Mouse (Mus musculus): ENCODE results near the gene Gm49318.

Gene Gm49318

GRCm38 (mm10) chr9:22069881-22070553, 1.0 kb downstream of the Gm49318 start:
- DNase-seq (ENCODE audit: low read depth, low spot score), result no peak

- no peak for DNase-seq (ENCODE audit: low read depth, low spot score)
These were observed 3.9 kb downstream of the Gm49318 start for GRCm38 (mm10) chr9:22067195-22067594.

GRCm38 (mm10) chr9:22066433-22066832, 4.6 kb downstream of the Gm49318 start:
- DNase-seq (ENCODE audit: low read depth, low spot score), result no peak

- DNase-seq (ENCODE audit: low read depth, low spot score), result no peak
These were observed 5.4 kb downstream of the Gm49318 start for GRCm38 (mm10) chr9:22065642-22066041.

- DNase-seq (ENCODE audit: low read depth, low spot score), result no peak
These were observed 6.7 kb downstream of the Gm49318 start for GRCm38 (mm10) chr9:22064341-22064740.

- no peak for DNase-seq (ENCODE audit: low read depth, low spot score)
These were observed 9.7 kb downstream of the Gm49318 start for GRCm38 (mm10) chr9:22061339-22061738.

- no peak for DNase-seq (ENCODE audit: low read depth, low spot score)
These were observed 13.0 kb downstream of the Gm49318 start for GRCm38 (mm10) chr9:22058011-22058424.

- DNase-seq (ENCODE audit: low read depth, low spot score), result no peak
These were observed 14.0 kb downstream of the Gm49318 start for GRCm38 (mm10) chr9:22057031-22057517.

GRCm38 (mm10) chr9:22056303-22056910, 14.7 kb downstream of the Gm49318 start:
- DNase-seq (ENCODE audit: low read depth, low spot score), result no peak

GRCm38 (mm10) chr9:22055713-22056112, 15.3 kb downstream of the Gm49318 start:
- DNase-seq (ENCODE audit: low read depth, low spot score), result no peak

- peak; percentile 51 for DNase-seq (ENCODE audit: low read depth, low spot score)
These were observed 16.5 kb downstream of the Gm49318 start for GRCm38 (mm10) chr9:22054411-22055076.

GRCm38 (mm10) chr9:22053657-22054056, 17.4 kb downstream of the Gm49318 start:
- DNase-seq (ENCODE audit: low read depth, low spot score), result no peak

- peak; percentile 77 for DNase-seq (ENCODE audit: low read depth, low spot score)
These were observed 19.2 kb downstream of the Gm49318 start, which contains the start of gene Elavl3 for GRCm38 (mm10) chr9:22051958-22052254. TSS of gene Elavl3 (minus strand) at chr9:22052023.

GRCm38 (mm10) chr9:22051161-22051957, 19.7 kb downstream of the Gm49318 start:
- DNase-seq (ENCODE audit: low read depth, low spot score), result no peak

GRCm38 (mm10) chr9:22050351-22050889, 20.6 kb downstream of the Gm49318 start:
- no peak for DNase-seq (ENCODE audit: low read depth, low spot score)

GRCm38 (mm10) chr9:22049721-22050270, 21.3 kb downstream of the Gm49318 start:
- no peak for DNase-seq (ENCODE audit: low read depth, low spot score)

GRCm38 (mm10) chr9:22049315-22049714, 21.7 kb downstream of the Gm49318 start:
- no peak for DNase-seq (ENCODE audit: low read depth, low spot score)

GRCm38 (mm10) chr9:22047329-22047728, 23.7 kb downstream of the Gm49318 start:
- no peak for DNase-seq (ENCODE audit: low read depth, low spot score)

GRCm38 (mm10) chr9:22041832-22042231, 29.2 kb downstream of the Gm49318 start:
- DNase-seq (ENCODE audit: low read depth, low spot score), result no peak

- no peak for DNase-seq (ENCODE audit: low read depth, low spot score)
These were observed 33.2 kb downstream of the Gm49318 start for GRCm38 (mm10) chr9:22037826-22038225.

GRCm38 (mm10) chr9:22035300-22036044, 35.6 kb downstream of the Gm49318 start:
- DNase-seq (ENCODE audit: low read depth, low spot score), result no peak
